Mouse (Mus musculus) macrophage (primary cell): Measurements from ENCODE around the gene Dlg1. TPM values are rescaled to one million over a fixed set of nuclear protein-coding genes. Genes with fewer than 3 reads are reported as not detected.

Experiments
- H3K27ac ChIP-seq: fragments of 350-480 bp; formaldehyde crosslinking; 2 replicates; pipeline ENCODE4 v1.9.0; 2021
- H3K36me3 ChIP-seq: fragments of 350-480 bp; formaldehyde crosslinking; 2 replicates; pipeline ENCODE4 v1.9.0; 2021; ENCODE audit errors: inconsistent target
- H3K4me3 ChIP-seq: fragments of 350-480 bp; formaldehyde crosslinking; 2 replicates; pipeline ENCODE4 v1.9.0; 2021; ENCODE audit errors: inconsistent target
- H3K79me2 ChIP-seq: fragments of 350-480 bp; formaldehyde crosslinking; 2 replicates; pipeline ENCODE4 v1.9.0; 2021; ENCODE audit errors: inconsistent target
- WGBS: methylation state at CpG from one replicate; pipeline ENCODE4 v1.1.7; 2026; ENCODE audit warnings: inconsistent platforms; ENCODE audit not compliant: missing documents; 5-methylcytosine and 5-hydroxymethylcytosine counted together
- polyA plus RNA-seq: library from polyadenylated mRNA; stranded (reverse); fragments of 250-400 nt; gene quantifications from 3 replicates; pipeline ENCODE4 v1.2.4, GENCODE M21; 2018; ENCODE audit warnings: inconsistent platforms

The Dlg1 gene
- polyA plus RNA-seq, 1 experiment from 2014 or later = 28.3 TPM

DNA sequence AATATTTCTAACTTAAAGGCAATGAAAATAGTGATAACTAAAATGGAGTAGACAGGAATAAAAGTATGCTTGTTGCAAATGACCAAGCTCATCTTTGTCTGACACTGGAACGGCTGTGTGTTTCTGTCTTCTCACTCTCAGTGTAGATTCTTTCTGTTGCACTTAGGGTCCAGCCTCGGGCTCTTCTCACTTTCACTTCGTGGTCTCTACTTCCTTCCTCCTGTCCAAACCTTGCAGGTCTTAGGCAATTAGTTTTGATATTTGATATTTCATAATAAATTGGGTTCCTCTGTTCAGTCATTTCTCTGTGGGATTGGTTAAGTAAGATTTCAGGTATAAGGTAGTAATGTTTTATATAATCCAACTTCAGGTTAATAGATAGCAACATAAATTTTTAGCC lies 140.4 kb downstream of the Dlg1 start:
- WGBS = 4% methylated on average over 3 of the region's 3 CpGs
- H3K36me3 ChIP-seq = 0 out of 2 replicates have a peak, but pooled peaks cover 6% of the 10 kb centered on the region
- no peak overlapping the region for H3K27ac ChIP-seq
- H3K4me3 ChIP-seq = no peak overlapping the region
- H3K79me2 ChIP-seq = no peaks in the 10 kb centered on the region

DNA sequence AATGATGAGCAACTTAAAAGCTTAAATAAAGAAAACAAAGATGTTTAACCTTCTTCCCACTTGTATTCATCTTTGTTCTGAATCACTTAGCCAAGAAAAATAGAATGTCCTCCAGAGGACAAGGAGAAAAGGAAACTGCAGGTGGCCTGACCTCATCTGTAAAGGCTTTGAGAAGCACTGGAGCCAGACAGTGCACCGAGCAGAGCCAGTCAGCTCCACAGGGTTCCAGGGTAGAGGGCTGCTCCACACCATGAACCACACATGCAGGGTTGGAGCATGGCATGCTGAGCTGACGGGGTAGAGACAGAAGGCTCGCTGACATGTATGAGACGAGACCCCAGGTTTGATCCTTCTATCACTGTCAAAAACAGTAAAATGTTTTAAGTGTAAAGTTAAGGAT lies 162.8 kb downstream of the Dlg1 start:
- Histone ChIP-seq H3K4me3 (no peak overlapping the region), H3K79me2 (no peaks in the 10 kb centered on the region), H3K27ac (no peak overlapping the region), H3K36me3 (0 out of 2 replicates have a peak, but pooled peaks cover 9% of the 10 kb centered on the region)
- 100% methylated on average over 4 of the region's 4 CpGs for WGBS

DNA sequence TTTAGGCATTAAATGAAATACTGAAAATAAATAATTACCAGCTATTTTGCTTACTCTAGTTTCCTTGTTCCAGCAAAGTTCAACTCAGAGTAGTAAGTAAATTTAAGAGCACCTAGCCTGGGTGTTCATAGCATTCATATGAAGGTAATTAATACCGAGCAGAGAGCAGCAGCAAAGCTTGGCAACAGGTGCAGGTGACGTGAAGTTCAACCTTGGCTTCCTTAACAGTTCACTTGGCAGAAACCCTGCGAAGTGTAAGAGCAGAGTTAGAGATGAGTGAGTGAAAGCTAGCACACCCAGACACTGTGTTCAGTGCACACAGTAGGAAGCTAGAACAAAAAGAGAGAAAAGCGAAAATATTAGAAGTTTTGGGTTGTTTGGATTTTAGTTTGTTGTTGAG lies 167.5 kb downstream of the Dlg1 start:
- Histone ChIP-seq H3K79me2 (no peaks in the 10 kb centered on the region), H3K36me3 (0 out of 2 replicates have a peak, but pooled peaks cover 9% of the 10 kb centered on the region), H3K27ac (no peak overlapping the region), H3K4me3 (no peak overlapping the region)
- WGBS = 98% methylated on average over 3 of the region's 4 CpGs

DNA sequence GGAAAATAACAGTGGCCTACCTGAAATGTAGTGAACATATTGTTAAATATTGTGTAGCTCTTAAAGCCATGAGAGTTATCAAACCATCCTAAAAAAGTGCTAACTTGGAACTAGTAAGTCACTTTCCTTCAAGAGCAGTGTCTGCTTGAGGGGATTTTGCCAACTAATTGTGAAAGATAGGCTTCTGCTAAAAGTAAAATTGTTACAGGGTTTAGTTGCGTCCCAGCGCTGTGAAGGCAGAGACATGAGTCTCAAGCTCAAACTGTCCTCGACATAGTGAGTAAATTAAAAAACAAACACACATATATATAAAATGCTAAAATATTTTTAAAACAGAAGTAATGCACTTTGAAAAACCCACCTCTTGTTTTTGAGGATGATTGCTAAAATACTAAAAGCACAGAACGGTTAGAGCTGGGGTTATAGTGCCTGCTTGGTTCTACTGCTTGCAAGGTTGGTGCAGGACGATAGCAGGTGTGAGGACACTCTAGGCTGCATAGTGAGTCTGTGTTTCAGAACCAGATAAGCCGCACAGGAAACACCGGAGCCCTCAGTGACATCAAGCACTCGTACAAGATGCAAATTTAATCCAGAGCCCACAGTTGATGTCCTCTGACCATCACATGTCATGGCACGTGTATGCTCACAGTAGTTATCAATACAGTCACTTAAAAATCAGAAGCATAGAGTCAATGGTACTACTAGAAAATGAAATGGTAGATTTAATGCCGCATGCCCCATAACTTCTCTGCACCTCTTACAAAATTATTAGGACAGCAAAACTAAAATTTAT lies 169.6 kb downstream of the Dlg1 start:
- H3K4me3 ChIP-seq = no peak overlapping the region
- WGBS = 95% methylated on average over 10 of the region's 10 CpGs
- H3K27ac ChIP-seq = no peak overlapping the region
- H3K36me3 ChIP-seq = peaks cover 9% of the 10 kb centered on the region; the same call in 1 of the 2 replicates
- no peaks in the 10 kb centered on the region for H3K79me2 ChIP-seq

DNA sequence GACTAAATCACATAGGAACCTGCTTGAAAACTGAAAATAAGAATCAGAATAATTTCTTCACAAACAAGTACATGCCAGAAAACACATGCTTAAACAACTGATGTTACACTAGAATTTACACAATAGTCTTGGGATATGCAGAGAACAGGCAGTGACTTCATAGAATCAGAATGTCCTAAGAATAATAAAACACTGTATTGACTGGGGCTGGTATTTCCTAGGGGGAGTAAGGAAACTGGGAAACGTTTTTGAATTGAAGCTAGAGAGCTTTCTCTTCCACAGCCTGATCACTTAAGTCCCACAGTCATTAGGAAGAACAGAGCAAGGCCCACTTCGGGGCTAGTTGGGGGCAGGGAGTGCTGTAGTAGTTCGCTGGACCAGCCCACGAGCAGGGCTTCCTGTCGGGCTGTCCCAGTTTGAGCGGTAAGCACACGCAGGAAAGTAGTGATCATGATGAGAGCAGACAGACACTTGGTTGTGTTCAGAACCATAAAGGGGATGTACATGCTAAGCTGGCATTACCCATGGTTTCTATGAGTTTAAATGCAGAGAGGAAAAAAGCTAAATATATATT lies 170.9 kb downstream of the Dlg1 start:
- WGBS = 68% methylated on average over 7 of the region's 7 CpGs

DNA sequence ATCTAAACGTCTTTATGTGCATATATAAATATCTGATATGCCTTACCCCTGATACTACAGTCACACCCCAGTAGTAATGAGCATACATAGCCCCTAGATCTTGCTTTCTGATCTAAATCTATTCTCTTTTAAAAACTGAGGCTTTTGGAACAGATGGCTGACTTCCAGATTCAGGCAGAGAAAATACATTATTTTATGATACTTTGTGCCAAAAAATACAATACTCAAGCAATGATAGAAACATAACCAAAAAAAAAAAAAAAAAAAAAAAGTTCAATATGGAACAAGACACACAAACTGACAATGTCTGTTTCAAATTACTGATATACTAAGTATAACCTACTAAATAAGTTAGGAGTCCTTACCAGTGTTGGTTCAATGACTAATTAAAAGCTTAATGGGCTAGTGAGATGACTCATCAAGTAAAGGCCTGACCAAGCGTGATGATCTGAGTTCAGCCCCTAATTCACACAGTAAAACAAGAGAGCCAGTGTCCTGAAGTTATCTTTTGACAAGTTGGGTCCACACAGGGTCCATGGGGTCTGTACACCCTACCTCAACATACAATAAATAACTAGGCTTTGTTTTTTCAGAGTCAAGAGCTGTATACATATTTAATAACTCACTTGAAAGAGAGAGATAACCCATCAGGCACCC lies 171.5 kb downstream of the Dlg1 start:
- no peak overlapping the region for H3K27ac ChIP-seq
- H3K36me3 ChIP-seq = peaks cover under 1% of the 10 kb centered on the region; the same call in 1 of the 2 replicates
- H3K79me2 ChIP-seq = no peaks in the 10 kb centered on the region
- H3K4me3 ChIP-seq = no peak overlapping the region
- 79% methylated on average over 2 of the region's 2 CpGs for WGBS

More for the DNA sequence above, 170.9 kb downstream of the Dlg1 start:
- no peak overlapping the region for H3K4me3 ChIP-seq
- peaks cover 7% of the 10 kb centered on the region; the same call in 1 of the 2 replicates for H3K36me3 ChIP-seq
- no peak overlapping the region for H3K27ac ChIP-seq
- no peaks in the 10 kb centered on the region for H3K79me2 ChIP-seq

DNA sequence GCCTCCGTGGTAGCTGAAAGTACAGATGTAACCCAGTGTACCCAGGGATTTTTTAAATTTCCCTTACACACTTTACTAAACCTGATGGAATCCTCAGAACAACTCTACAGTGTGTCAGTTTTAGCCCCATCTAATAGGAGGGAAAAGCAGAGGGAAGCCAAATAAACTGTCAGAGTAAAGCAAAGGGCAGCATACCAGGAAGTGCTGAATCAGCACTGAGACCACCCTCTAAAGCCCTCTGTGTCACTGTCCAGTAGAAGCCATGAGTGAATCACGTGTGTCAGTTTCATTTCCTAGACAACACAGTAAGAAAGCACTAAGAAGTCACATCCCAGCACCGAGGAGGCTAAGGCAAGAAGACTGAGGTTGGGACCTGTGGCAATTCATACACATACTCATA lies 174.1 kb downstream of the Dlg1 start:
- Histone ChIP-seq H3K4me3 (no peak overlapping the region), H3K36me3 (no peaks in the 10 kb centered on the region; the same call in 1 of the 2 replicates), H3K79me2 (no peaks in the 10 kb centered on the region), H3K27ac (no peak overlapping the region)
- WGBS = 75% methylated on average over 3 of the region's 3 CpGs

DNA sequence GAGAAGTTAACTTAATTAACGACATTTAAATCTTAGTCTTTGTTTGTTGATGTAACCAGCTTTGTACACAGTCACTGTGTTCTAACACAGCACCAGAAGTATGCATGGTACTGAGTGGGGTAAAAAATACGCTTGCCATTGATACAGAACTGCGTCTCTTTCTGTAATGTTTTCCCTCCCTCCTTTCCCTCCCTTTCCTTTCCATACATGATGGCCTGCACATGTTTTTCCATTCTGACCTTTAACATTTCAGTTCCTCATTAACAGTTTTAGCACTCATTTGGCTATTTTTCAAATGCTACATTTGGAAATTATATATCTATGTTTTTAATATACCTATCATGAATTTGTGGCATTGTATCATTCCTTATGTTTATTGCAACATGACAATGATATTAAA lies 181.0 kb downstream of the Dlg1 start:
- no peaks in the 10 kb centered on the region for H3K79me2 ChIP-seq
- no peak overlapping the region for H3K4me3 ChIP-seq
- H3K36me3 ChIP-seq = no peaks in the 10 kb centered on the region
- H3K27ac ChIP-seq = no peak overlapping the region
- WGBS = 97% methylated on average over 3 of the region's 3 CpGs

DNA sequence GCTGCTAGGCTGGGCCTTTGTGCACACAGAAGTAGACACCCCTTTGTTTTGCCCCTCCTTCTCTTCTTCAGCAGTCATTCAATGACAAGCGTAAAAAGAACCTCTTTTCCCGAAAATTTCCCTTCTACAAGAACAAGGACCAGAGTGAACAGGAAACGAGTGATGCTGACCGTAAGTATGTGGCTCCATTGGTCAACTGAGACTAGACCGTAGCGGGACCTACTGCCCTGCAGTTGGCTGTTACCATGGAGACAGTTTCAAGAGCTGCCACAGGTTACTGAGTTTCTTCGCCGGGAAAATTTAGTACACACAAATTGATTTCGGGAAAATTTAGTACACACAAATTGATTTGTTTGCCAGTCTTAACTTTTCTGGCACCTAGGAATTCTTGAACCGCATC lies 183.5 kb downstream of the Dlg1 start:
- 92% methylated on average over 10 of the region's 10 CpGs for WGBS
- no peaks in the 10 kb centered on the region for H3K36me3 ChIP-seq
- no peaks in the 10 kb centered on the region for H3K79me2 ChIP-seq
- no peak overlapping the region for H3K4me3 ChIP-seq
- no peak overlapping the region for H3K27ac ChIP-seq

DNA sequence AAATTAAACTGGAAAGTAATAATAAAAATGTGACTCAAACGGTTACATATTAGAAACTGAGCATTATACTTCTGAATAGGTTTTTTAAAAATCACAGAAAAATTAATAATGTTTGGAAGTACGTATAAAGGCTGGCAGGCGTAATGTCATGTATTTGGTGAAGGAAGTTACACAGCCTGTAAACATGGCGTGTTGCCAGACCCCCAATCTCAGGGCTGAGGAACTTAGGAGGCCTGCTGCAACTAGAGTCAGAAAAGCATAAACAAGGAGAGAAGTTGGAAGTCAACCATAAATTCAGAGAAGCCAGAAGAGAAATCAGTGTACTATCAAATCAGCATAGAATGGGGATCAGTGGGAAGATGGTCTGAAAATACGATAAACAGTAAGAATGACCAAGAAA lies 200.7 kb downstream of the Dlg1 start:
- no peaks in the 10 kb centered on the region for H3K79me2 ChIP-seq
- peaks cover 21% of the 10 kb centered on the region; the same call in 1 of the 2 replicates for H3K36me3 ChIP-seq
- H3K4me3 ChIP-seq = no peak overlapping the region
- WGBS = 91% methylated on average over 5 of the region's 5 CpGs
- H3K27ac ChIP-seq = no peak overlapping the region

DNA sequence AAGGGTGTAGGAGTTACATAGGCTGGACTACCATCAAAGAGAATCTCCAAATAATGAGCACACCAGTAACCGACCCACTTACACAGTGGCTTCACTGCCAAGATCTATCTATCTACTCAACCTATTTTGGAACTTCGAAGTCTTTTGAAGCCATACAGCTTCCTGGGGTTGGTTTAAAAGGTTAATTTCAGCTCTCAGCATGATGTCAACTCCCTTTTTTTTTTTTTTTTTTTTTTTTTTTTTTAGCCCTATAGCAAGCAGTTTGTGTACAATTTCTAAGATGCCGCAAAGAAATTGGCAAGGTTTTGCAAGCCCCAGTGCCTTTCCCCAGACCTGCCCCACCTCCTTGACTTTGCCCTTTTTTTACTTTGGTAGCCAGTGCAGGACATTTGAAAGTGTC lies 202.0 kb downstream of the Dlg1 start:
- Histone ChIP-seq H3K36me3 (peaks cover 21% of the 10 kb centered on the region; the same call in 1 of the 2 replicates), H3K27ac (no peak overlapping the region), H3K79me2 (no peaks in the 10 kb centered on the region), H3K4me3 (no peak overlapping the region)
- WGBS = 100% methylated on average over 3 of the region's 3 CpGs

DNA sequence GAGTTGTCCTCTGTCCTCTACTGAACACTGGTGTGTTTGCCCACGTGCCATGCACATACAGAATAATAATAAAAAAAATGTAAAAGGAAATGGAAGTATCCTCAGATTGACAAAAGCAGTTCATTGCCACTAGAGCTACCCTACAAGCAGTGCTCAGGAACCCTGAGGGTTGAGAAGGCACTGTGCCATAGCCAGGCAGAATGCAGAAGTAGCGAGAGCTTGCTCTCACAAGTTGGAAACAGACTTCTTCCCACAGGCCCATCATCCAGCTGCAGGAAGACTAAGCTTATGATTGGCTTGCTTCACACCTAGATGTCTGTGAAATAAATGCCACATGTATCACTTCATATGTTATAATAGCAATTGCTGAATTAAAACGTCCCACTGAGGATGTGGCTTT lies 203.7 kb downstream of the Dlg1 start:
- Histone ChIP-seq H3K27ac (no peak overlapping the region), H3K79me2 (no peaks in the 10 kb centered on the region), H3K36me3 (peaks cover 12% of the 10 kb centered on the region; the same call in 1 of the 2 replicates), H3K4me3 (no peak overlapping the region)
- WGBS = 73% methylated on average over 2 of the region's 3 CpGs

DNA sequence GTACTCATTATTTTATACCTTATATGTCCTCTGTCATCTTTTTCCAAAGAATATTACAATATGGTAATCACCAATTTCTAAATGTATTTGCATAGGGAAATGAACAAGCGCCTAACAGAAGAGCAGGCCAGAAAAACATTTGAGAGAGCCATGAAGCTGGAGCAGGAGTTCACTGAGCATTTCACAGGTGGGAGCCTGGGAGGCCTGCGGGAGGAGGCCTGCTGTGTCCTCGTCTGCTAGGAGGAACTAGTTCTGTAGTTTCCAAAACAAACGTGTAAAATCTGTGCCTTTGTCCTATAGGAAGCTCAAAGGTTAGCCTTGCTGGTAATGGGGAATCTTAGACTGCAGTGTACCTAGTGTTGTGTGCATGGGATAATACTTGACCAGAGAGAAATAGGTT lies 204.5 kb downstream of the Dlg1 start:
- WGBS = 88% methylated on average over 4 of the region's 4 CpGs
- no peaks in the 10 kb centered on the region for H3K79me2 ChIP-seq
- H3K4me3 ChIP-seq = no peak overlapping the region
- peaks cover 12% of the 10 kb centered on the region; the same call in 1 of the 2 replicates for H3K36me3 ChIP-seq
- no peak overlapping the region for H3K27ac ChIP-seq

DNA sequence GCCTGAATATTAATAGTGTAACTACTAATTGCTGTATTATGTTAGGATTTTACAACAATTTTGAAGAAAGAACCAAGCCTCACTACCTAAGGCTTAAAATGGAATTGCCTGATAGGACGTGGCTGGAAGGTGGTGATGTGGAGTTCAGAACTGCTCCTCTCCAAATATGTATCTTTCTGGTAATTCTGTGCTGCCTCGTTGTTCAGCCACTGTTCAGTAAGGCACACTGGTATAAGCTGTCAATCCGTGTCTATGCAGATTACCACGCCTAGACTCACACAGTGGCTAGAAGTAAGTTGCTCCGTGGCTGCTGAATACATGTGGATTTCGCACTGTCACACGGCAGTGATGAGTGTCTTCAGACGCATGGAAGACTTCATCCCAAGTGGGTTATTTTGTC lies 210.5 kb downstream of the Dlg1 start:
- Histone ChIP-seq H3K36me3 (no peaks in the 10 kb centered on the region), H3K27ac (no peak overlapping the region), H3K4me3 (no peak overlapping the region), H3K79me2 (no peaks in the 10 kb centered on the region)
- WGBS = 90% methylated on average over 8 of the region's 8 CpGs

DNA sequence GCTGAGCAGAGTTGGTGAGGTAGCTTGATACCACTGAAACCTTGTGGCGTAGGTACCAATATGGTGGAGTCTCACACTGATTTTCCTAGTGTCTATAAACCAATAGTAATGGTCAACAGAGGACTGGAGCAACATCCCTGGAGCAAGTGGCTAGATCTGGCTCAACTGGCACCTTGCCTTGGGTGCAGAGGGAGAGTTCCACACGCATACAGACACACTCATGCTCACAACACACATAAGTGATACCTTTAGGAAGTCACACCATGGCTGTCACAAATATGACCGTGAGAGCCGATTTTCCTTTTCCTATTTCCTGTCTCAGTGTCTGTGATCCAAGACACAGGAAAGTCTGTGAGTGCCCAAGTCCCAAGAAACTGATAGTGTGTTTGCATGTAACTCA lies 212.1 kb downstream of the Dlg1 start:
- no peaks in the 10 kb centered on the region for H3K79me2 ChIP-seq
- no peak overlapping the region for H3K4me3 ChIP-seq
- no peak overlapping the region for H3K27ac ChIP-seq
- WGBS = 82% methylated on average over 4 of the region's 4 CpGs
- no peaks in the 10 kb centered on the region for H3K36me3 ChIP-seq
